Mouse (Mus musculus) forelimb bud, embryonic 11.5 days (tissue): Measurements from ENCODE around the gene Lrrc57.

Source experiments
- DNase-seq: peaks from one replicate; pipeline ENCODE4 v3.0.0-alpha.2; 2012; ENCODE audit warnings: low read depth, low spot score

The Lrrc57 gene

DNA sequence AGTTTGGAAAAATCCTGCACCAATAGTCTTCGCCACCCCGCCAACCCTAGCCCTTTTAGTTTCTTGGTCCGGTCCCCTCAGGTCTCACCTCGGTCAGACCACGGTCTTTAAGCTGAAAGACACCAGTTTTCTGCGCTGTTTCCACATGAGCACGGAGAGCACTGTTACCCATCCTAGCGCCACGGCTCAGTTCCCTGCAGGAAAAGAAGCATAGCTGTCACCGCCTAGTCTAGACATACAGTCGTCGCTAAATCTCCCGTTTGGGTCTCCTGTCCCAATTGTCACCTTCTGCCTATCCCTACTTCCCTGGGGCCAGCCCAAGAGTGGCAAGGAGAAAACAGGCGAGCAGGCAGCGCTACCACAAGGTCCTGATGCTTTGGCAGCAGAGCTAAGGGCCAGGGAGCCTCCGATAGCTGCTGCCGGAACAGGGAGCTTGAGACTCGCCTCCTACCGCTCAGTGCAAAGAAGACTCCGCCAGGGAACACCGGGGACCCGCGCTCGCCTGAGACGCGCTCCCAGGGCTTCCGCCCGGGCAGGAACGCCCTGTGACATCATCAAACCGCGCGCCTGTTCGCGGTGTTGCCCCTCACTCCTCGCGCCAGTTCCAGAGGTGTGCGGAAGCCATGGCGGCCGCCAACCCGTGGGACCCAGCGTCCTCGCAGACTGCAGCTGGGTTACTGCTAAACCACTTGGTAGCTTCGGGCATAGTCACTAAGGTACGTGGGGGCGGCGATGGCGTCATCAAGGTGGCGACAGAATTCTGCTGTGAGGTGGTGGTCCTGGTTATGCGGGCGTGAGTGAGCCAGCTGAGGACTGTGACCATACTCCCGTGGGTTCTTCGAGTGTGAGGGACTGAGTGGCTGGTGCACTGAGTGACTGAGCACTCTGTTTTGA is at the start of gene Lrrc57, which contains the start of gene Haus2:
Gene Lrrc57 (minus strand): TSS at position 691 of the 894 bp plus-strand sequence.
Gene Haus2 (plus strand): TSS at position 554 of the 894 bp plus-strand sequence.
- peak; percentile 93 for DNase-seq

DNA sequence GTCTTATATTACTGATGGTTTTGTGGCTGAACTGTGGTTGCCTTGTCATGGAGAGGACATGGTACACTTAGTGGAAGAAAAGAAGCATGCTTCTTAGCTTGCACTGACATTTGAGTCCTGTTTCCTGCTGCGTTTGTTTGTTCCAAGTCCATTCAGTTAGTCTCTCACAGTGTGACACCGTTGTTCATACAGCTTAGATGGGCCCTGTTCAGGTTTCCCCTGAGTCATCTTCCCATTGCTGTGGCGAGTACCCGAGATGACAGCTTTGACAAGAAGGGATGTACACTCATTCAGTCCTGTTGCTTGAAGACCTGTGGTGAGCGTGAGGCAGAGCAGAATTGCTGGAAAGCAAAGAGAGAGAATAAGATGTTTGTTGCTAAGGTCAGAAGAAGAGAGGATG is 49.2 kb upstream of the Lrrc57 start:
- DNase-seq, result no peak

DNA sequence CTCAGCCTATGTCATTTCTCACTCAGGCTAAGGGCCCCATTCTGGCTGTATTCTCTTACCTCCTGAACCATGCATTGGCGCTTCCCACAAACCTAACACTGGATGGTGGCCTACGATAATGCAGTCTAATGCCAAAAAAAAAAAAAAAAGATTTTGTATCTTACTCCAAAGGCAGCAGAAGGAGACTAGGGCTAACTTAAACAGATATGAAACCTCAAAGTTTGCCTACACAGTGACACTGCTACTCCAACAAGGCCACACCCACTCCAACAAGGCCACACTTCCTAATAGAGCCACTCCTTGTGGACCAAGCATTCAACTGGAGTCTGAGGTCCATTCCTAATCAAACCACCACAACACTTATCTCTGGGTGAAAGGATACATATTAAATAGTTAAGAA is 47.4 kb upstream of the Lrrc57 start:
- no peak for DNase-seq

DNA sequence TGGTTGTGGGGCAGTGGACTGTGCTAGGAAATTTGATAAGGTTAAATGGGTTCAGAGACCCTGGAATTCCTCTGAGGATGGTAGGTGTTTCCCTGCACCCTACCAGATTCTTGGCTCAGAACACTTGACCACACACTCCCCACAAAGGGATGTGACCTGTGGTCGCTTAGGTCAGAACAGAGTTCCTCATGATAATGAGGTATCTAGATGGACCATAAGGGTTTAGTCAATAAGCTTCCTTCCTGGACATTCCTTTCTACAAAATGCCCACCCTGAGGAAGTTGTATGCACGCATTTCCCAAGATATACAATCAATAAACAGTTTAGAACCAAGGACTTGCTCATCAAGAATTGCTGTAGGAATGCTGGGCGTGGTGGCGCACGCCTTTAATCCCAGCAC is 46.6 kb upstream of the Lrrc57 start:
- DNase-seq, result no peak

DNA sequence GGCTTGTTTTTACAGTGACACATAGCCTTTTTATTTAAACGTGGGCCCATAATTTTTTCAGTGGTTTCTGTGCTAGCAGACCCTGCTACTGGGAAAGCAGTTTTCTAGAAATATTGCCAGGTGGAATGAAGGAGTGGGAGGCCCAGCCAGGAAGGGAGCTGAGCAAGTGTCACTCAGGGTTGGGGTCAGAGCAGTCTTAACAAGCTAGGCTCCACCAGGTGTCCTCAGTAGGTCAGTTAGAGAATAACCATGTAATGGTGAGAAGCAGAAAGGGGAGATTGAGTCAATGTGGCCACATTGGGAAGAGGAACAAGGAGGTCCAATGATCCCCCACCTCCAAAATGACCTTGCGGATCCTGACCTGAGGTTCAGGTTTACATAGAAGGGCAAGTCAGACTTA is 45.4 kb upstream of the Lrrc57 start:
- no peak for DNase-seq

DNA sequence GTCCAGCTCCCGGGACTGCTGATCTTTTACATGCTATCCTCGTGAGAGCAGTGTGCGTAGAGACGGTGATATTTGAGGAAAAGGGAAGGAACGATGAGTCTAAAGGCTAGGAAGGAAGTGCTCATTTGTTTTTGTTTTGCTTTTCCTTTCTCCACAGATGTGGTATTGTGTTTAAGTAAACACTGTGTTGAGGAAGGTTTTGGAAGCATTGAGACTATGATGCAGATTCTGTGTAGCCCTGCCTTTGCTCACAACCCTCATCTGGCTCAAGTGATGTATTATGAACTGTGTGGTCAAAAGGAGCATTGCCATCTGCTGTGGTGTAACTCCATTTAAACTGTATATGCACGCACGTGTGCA is 43.6 kb upstream of the Lrrc57 start:
- no peak for DNase-seq

DNA sequence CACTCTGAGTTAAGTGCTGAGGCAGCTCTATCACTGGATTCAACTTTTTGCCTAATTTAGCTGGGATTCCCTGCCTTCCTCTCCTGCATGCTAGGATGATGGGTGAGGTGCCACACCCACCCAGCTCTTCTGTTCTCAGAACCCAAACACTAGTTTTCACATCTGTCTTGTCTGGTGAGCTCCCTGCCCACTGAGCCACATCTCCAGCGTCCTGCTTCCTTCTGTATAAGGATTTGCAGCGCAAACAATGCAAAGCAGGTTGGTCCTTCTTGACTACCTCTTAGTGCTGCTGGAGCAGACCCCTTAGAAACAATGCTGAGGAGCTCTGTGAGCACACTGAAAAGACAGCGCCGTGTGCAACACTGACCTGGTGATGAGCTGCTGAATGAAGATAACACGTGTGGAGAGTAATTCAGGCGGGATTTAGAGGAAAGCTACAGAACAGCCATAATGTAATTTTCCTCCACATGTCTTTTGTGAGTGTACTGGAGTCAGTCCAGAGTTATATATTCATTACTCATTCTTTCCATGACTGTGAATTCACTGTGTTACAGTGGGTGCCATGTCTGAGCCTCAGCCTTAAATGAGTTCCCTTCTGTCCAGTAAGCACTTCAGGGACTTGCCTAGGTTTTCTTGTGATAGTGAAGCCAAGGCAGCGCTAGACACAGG is 43.1 kb upstream of the Lrrc57 start:
- no peak for DNase-seq

DNA sequence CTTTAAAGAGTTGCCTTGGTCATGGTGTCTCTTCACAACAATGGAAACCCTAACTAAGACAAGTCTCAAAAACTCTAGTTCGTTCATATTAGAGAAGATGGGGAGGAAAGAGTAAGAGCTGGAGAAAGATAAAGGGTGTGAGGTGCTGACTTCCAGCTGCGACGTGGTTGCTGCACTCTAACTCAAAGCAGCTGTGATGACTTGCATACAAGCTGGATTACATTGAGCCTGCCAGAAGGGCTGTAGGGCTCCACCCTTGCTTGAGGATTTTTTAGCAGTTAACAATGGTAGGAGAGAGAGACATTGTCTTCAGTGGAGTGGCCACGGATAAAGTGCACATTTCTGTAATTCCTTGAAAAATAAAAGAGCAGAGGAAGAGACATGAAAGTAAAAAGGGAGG is 37.5 kb upstream of the Lrrc57 start:
- no peak for DNase-seq

DNA sequence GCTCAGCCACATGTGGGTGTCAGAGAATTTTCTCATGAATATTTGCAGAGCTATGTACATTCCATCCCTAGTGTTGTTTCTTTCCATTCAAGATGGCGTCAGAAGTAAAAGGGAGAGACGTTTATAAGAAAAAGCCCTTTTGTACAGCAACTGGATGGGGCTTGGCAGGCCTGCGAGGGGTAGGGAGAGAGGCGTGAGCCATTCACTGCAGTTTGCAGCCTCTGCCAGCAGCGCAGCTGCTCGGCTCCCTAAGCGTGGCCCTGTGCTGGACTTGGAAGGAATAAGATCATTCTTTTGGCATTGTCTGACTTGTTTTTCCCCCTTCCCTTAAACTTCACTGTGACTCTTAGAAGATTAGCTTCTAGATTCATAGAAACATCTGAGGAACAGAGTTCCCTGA is 34.5 kb upstream of the Lrrc57 start:
- DNase-seq, result no peak

DNA sequence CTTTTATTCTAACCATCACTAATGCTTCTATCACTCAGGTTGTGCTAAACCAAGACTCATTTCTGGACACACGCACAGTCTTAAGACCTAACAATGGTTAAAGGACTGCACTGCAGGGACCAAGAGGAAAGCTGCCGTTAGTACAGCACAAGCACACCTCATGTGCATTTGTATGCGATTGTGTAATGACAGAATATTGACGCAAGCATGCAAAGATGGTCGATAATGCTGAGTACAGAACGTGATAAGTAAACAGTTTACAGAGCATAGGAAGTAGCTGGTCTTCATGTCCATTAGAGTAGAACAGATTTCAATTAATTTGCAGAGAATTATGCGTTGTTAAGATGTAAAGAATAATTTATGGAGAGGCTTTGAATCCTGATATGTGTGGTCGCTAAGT is 31.5 kb upstream of the Lrrc57 start:
- no peak for DNase-seq

DNA sequence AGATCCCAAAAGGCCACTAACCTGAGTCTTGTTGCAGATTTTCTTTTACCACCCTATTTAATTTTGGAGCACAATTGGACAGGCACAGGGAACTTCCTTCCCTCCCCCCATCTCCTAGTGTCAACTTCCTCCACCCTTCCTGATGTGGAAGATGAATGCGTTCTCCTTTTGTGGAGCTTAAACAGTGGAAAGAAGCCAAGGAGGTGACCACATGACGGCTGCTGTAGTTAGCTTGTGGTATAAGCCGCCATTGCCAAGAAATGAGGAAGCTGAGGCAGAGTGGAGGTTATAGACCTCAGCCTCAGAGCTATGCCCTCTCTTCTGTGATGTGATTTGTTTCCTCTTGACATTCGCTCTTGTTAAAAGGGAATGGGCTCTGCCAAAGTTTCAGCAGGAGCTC is 22.6 kb upstream of the Lrrc57 start:
- DNase-seq, result no peak

DNA sequence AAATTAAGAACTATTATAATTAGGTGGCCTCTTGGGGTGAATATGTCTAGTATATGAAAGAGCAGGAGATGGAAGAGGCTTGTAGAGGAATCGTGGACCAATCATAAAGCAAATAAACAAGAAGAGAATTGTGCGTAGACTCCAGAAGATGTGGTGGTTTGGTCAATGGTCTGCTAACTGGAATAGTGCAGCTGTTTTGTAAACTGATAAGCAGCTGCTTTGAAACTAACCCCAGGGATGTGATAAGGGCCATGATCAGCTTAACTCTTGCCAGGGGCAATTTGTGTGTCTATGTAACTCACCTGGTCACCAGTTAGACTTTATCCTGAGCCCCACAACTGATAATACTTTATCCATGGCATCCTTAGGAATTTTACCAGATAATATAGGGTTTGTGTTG is 22.2 kb upstream of the Lrrc57 start:
- no peak for DNase-seq

DNA sequence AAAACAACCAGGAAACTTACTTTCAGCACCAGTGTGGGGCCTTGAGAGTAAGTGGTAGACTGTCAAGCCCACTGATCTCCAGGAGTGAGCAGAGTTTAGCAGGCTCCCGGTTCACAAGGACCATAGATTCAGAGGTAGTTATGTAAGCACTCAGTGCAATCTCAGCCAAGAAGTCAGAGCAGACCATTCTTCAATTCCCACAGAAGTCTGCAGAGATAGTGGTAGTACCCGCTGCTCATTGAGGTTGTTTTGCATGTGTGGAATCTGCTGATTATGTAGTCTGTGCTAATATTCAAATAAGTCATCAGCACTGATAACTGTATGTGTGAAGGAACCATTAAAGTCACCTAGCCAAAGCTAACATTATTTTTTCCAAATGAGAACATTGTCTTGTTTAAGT is 21.3 kb upstream of the Lrrc57 start:
- DNase-seq, result no peak

DNA sequence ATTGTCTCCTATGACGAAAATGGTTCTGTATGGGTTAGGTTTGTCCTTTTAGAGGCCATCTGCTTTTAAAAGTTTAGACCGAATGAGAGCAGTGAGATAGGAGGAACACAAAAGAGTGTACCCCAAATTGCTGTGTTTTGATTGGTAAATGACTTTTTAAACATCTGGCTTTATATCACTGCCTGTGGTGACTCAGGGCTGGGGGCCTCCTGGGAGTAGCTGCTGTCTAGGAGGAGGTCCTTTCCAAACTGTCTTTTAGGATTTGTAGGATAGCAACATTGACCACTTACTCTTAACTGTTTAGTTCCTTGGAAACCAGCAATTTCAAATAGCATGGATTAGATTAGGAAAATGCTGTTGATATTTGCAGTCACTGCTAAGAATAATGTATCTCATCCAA is 20.9 kb upstream of the Lrrc57 start:
- no peak for DNase-seq

DNA sequence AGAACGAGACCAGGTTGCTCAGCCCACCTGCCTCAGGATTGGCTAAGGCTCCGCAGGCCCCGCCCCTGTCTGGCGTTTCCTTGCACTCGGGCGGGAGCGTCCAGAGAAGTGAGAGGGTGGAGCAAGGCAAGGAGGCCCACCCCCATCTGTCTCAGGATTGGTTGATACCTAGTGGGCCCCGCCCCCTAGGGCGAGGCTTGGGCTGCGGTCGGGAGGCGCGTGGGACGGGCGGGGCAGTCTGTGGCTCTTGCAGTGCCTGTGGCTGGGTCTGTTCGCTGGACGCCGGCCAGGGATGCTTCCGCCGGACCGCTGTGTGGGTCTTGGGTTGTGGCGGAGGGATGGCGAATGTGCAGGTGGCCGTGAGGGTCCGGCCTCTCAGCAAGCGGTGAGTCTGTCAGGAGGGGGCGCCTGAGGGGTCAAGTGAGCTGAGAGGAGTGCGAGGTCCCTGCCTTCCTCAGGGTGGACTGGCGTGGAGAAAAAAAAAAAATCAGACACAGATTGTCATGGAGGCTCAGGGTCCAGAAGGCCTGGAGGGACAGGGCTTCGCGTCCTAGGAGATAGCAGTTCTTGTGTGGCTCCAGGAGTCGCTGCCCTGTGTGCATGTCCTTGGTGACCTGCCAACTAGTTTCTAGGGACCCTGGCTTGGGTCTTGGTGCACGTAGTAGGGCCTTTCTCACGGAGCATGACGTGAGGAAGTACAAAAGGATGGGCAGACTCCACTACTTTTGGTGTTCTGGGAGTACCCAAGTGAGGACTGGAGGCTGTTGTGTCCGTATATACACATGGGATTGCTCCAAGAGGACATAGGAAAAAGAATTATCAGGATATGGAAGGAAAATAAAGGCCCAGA is 19.8 kb upstream of the Lrrc57 start, which contains the start of gene Stard9:
Gene Stard9 (plus strand): TSS at position 236 of the 850 bp plus-strand sequence.
- DNase-seq, result peak; percentile 98

DNA sequence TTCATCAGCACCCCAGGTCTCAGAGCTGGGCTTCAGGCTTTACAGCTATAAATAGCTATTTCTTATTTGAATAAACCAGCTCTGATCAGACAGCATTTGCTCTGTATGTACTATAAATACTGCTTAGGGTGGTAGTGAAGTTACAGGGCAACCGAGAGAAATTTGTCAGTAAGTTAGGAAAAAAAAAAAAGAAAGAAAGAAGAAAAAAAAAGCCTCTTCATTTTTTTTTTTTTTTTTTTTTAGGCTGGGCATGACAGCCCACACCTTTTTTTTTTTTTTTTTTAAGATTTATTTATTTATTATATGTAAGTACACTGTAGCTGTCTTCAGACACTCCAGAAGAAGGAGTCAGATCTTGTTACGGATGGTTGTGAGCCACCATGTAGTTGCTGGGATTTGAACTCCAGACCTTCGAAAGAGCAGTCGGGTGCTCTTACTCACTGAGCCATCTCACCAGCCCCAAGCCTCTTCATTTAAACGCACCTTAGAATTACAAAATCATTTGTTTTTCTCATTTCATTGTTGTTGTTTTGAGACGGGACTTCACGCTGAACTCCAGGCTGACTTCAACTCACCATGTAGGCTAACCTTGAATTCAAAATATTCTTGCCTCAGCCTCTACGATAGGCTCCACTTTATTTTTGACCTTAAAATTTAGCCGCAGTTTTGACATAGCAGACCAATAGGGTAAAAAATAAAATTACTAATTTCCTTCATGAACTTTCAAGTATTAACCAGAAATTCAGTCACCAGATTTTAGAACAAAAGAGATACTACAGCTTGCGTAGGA is 19.0 kb upstream of the Lrrc57 start:
- peak; percentile 5 for DNase-seq

DNA sequence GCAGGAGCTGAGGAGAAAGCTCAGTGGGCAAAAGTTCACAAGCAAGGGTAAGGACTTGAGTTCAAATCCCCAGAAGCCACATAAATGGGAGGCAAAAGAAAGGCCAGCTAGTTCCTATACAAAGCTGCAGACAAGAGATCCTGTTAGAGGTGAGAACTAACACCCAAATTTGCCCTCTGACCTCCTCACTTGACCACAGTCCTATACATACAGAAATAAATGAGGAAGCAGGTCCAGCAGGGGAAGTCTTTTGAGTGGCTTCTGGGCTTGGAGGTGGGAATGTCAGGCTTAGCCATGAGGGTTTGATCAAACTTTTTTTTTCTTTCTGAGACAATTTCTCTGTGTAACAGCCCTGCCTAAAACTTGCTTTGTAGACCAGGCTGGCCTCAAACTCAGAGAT is 13.6 kb upstream of the Lrrc57 start:
- DNase-seq, result no peak

DNA sequence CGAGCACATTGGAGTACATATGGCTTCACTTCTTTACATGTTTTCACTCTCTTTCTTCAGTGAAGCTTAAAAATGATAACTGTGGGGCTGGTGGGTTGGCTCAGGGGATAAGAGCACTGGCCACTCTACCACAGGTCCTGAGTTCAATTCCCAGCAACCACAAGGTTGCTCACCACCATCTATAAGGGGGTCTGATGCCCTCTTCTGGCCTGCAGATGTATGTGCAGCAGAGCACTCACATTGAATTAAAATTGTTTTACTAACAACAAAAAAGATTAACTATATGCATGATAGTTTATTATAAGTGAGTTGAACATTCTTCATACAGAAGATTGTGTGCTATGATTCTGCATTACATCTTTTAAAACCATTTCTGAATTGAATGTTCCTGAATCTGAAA is 10.2 kb upstream of the Lrrc57 start:
- DNase-seq, result no peak

DNA sequence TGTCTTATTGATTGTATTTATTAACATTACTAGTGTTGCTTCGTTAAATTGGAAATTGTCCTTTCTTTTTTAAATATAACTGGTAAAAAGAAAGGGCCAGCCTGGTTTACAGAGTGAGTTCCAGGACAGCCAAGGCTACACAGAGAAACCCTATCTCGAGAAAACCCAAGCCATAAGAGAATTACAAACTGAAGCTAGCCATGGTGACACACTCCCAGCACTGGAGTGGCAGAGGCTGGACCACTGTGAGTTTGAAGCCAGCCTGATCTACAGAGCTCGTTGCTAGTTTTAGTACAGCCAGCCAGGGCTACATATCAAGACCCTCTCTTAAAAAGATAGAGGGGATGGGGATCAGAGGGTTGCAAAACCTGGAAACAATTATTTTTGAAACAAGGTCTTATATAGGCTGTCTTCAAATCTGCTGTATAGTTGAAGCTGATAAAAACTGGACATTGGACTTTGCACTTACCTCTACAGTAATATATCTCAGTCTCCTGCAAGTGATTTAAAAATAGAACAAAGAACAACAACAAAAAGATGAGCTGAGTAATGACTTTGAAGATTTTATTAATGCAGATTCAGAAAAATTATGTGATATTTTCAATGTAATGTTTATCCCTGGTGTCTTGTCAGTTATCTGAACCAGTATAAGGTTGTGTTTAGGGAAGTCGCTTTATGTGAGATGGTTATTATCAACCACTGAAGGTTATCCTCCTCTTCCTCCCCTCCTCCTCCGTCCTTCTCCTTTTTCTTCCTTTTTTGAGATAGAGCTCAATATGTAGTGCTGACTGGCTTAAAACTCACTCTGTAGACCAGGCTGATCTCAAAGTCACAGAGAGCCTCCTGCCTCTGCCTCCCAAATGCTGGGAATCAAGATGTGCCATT is 7.2 kb upstream of the Lrrc57 start:
- no peak for DNase-seq

DNA sequence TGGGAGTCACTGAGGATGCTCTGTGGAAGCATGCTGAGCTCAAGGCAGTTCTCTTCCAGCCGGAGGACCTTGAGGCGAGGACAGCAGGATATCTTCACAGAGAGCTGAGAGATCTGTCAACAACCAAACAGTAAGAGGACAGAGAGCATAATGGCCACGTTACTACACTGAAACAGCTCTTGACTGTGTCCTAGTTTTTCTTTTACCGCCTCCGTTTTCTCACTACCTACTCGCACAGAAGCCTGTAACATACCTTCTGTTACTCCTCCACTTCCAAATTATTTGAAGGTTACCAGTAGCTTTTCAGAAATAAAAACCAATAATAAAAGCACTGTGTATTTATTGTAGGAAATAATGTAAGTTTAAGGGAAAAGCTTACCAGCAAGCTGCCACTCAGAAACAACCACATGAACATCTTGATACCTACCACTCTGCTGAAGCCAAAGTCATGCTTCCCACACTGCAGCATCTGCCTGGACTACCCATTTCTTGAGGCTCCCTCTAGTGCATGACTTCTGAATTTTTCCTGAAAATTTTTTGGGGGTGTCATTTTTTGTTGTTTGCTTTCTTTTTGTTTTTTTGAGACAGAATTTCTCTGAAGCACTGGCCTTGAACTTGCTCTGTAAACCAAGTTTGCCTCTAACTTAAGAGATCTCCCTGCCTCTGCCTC is 3.2 kb downstream of the Lrrc57 start:
- no peak for DNase-seq
